Mouse (Mus musculus): ENCODE measurements around the gene Rnf148. TPM values are rescaled to one million over a fixed set of nuclear protein-coding genes. Genes with fewer than 3 reads are reported as not detected.

Gene Rnf148
- not detected in 2 replicates for polyA plus RNA-seq (2012; rRNA removed; ENCODE audit: low replicate concordance)

DNA sequence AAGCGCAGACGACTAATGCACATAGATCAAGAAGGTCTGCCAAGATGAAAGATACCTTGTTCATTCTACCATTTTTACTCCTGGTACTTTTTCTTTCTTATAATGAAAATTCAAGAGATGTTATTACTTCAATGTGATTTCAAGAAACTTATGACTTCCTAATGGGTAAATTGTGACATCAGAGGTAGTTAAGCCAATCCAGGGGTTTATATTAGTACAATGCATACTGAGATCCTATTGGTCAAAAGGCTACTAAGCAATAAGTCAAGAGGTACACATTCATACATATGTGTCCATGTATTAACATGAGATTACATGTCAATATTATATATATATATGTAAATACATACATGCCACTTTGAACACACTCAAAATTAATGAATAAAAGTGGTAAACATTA lies at the start of gene Rnf148:
Gene Rnf148 (minus strand): TSS at position 101 of the 400 bp plus-strand sequence.

GRCm38 (mm10) chr6:23650205-23650604 lies 4.7 kb downstream of the Rnf148 start, which contains the start of gene Rnf133:
Gene Rnf133 (minus strand): TSS chr6:23650305.

Other genes starting within 250 kb of the Rnf148 start
- not detected in 2 replicates for gene Rnf133, start 4.8 kb downstream of the Rnf148 start, polyA plus RNA-seq (2012; rRNA removed; ENCODE audit: low replicate concordance)
- 1.5 and 3.6 TPM in 2 replicates for gene Cadps2, start 184.3 kb upstream of the Rnf148 start, polyA plus RNA-seq (2012; rRNA removed; ENCODE audit: low replicate concordance)

Measured in subcutaneous adipose tissue, adult 2 months (tissue).